Mouse (Mus musculus): ENCODE results near the gene Gm4737. TPM values are rescaled to one million over a fixed set of nuclear protein-coding genes. Genes with fewer than 3 reads are reported as not detected.

Gene Gm4737
- polyA plus RNA-seq, 1 experiment from 2014 or later: 2.7 TPM

DNA sequence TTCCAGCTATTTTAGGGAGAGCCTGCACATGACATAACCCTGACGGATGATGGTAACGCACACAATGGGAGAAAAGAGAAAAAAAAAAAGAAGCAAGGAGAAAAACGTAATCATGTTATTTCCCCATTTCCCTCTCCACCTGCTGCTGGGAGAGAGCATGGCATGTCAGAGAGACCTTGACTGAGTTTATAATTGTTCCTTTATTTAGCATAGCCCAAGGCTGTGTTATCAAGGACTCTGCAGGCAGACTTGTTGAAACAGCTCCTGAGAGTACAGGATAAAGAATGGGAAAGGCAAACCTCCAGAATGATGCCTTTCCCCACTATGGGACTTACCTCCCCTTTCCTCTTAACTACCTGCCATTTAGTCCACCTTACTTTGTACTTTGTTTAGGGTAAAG, 7.9 kb downstream of the Gm4737 start:
- Histone ChIP-seq H3K4me3 (ENCODE audit: low read depth, low read length) (no peak overlapping the region), H3K36me3 (ENCODE audit: control insufficient read depth, insufficient read depth, low read length) (no peaks in the 10 kb centered on the region), H3K27ac (ENCODE audit: low read depth, low read length) (no peak overlapping the region), H3K4me2 (no peak overlapping the region), H3K9me3 (ENCODE audit: control insufficient read depth, low read length) (no peaks in the 10 kb centered on the region), H3K9ac (ENCODE audit: low read length) (no peak overlapping the region), H3K27me3 (ENCODE audit: control insufficient read depth, insufficient read depth, low read length) (no peaks in the 10 kb centered on the region), H3K4me1 (ENCODE audit: control insufficient read depth, insufficient read depth, low read length) (no peaks in the 10 kb centered on the region)
- DNase-seq (ENCODE audit: low spot score, missing footprints): no peak
- no peak for ATAC-seq (ENCODE audit: low FRiP score)
- WGBS: 90% methylated on average over 3 of the region's 3 CpGs

DNA sequence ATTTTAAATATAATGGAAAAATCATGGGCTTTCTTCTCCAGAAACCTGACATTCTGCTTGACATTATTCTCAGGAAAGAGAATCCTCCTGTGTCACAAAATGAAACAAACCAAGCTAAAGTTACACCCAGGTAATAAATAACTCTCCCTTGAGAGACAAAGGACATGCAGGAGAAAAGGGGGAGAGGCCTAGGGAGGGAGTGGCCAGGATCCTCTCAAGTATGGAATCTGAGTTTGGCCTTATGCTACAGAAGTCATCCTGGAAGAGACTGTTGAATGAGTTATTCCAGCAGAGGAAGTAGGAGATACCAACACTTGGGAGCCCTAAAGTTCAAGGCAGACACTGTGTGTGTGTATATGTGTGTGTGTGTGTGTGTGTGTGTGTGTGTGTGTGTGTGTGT, 32.6 kb downstream of the Gm4737 start:
- Histone ChIP-seq H3K9ac (ENCODE audit: low read length) (no peak overlapping the region), H3K4me3 (ENCODE audit: low read depth, low read length) (no peak overlapping the region), H3K4me2 (no peak overlapping the region), H3K36me3 (ENCODE audit: control insufficient read depth, insufficient read depth, low read length) (no peaks in the 10 kb centered on the region), H3K27ac (ENCODE audit: low read depth, low read length) (no peak overlapping the region), H3K9me3 (ENCODE audit: control insufficient read depth, low read length) (no peaks in the 10 kb centered on the region), H3K27me3 (ENCODE audit: control insufficient read depth, insufficient read depth, low read length) (no peaks in the 10 kb centered on the region), H3K4me1 (ENCODE audit: control insufficient read depth, insufficient read depth, low read length) (no peaks in the 10 kb centered on the region)
- DNase-seq (ENCODE audit: low spot score, missing footprints): no peak
- no peak for ATAC-seq (ENCODE audit: low FRiP score)

DNA sequence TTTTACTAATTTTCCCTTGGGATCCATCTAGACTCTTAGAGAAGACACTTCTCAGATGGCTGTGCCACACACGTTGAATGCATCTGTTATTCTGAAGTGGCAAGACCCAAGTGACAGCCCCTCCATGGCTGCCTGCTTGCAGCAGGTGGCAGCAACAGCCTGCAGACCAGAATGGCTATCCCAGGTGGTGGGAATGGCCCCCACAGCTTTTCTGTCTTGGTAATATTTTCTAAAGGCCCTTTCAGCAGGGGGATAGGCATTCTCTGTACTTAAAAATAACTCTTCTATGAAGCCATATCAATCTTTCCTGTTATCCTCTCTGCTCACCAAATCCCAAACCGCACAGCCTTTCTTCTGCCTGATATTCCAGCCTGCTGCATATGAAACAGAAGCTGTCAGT, 33.5 kb downstream of the Gm4737 start:
- 0 out of 2 replicates have a peak, but pooled peaks have one; percentile 50 for ATAC-seq (ENCODE audit: low FRiP score)
- H3K36me3 ChIP-seq (ENCODE audit: control insufficient read depth, insufficient read depth, low read length): no peaks in the 10 kb centered on the region
- 61% methylated on average over 2 of the region's 2 CpGs for WGBS

DNA sequence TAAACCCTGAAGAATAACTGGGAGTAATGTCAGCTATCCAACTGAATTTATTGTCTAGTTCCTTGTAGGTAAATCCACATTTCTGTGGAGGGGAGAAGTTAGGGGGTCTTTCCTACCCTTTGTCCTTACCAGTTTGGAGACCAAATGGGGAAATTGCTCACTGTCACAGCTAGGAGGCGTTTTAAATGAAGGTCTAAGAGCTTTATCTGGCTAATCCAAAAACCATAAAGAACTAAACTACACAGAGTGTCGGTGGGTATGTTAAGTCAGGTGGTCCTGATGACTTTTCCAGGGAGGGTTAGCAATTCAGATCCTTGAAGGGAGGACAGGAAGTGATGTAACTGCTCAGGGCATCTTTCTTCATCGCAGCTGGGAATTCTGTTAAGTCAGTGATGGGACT, 34.3 kb downstream of the Gm4737 start:
- no peaks in the 10 kb centered on the region for H3K27me3 ChIP-seq (ENCODE audit: control insufficient read depth, insufficient read depth, low read length)
- no peak overlapping the region for H3K9ac ChIP-seq (ENCODE audit: low read length)
- no peaks in the 10 kb centered on the region for H3K36me3 ChIP-seq (ENCODE audit: control insufficient read depth, insufficient read depth, low read length)
- no peak for DNase-seq (ENCODE audit: low spot score, missing footprints)
- no peaks in the 10 kb centered on the region for H3K4me1 ChIP-seq (ENCODE audit: control insufficient read depth, insufficient read depth, low read length)
- no peak for ATAC-seq (ENCODE audit: low FRiP score)
- H3K4me3 ChIP-seq (ENCODE audit: low read depth, low read length): no peak overlapping the region
- H3K4me2 ChIP-seq: no peak overlapping the region
- H3K9me3 ChIP-seq (ENCODE audit: control insufficient read depth, low read length): no peaks in the 10 kb centered on the region
- WGBS: 66% methylated on average over 3 of the region's 3 CpGs
- no peak overlapping the region for H3K27ac ChIP-seq (ENCODE audit: low read depth, low read length)

More for the DNA sequence above, 33.5 kb downstream of the Gm4737 start:
- Histone ChIP-seq H3K4me1 (ENCODE audit: control insufficient read depth, insufficient read depth, low read length) (no peaks in the 10 kb centered on the region), H3K4me2 (no peak overlapping the region), H3K9ac (ENCODE audit: low read length) (no peak overlapping the region), H3K4me3 (ENCODE audit: low read depth, low read length) (no peak overlapping the region), H3K27me3 (ENCODE audit: control insufficient read depth, insufficient read depth, low read length) (no peaks in the 10 kb centered on the region), H3K9me3 (ENCODE audit: control insufficient read depth, low read length) (no peaks in the 10 kb centered on the region), H3K27ac (ENCODE audit: low read depth, low read length) (no peak overlapping the region)
- DNase-seq (ENCODE audit: low spot score, missing footprints): no peak

DNA sequence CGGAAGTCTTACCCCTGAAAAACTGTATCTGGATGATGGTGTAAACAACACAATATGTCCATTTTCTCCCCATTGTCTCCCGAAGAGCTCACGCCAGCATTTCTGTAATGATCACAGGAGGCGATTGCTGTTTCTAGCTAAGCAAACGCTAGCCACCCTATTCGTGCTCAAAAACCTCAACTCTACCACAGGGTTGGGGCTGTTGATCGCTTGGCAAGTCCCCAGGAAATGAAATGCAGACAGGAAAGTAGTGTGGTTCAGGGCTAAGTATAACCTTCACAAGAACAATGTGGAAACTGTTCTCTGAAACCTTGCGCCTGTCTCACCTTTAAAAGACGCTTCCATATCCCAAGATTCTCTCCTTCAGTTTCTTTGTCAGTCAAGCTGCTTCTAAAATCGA, 34.9 kb downstream of the Gm4737 start, which contains the start of gene Cd96:
Cd96 (minus strand) TSS at position 232 of the 400 bp plus-strand sequence.
- no peak for DNase-seq (ENCODE audit: low spot score, missing footprints)
- no peaks in the 10 kb centered on the region for H3K36me3 ChIP-seq (ENCODE audit: control insufficient read depth, insufficient read depth, low read length)
- H3K27ac ChIP-seq (ENCODE audit: low read depth, low read length): no peak within 1 kb of the TSS
- 82% methylated on average over 10 of the region's 10 CpGs for WGBS
- H3K27me3 ChIP-seq (ENCODE audit: control insufficient read depth, insufficient read depth, low read length): no peaks in the 10 kb centered on the region
- H3K9ac ChIP-seq (ENCODE audit: low read length): no peak within 1 kb of the TSS
- H3K4me2 ChIP-seq: no peak within 1 kb of the TSS
- H3K4me3 ChIP-seq (ENCODE audit: low read depth, low read length): no peak within 1 kb of the TSS
- no peaks in the 10 kb centered on the region for H3K4me1 ChIP-seq (ENCODE audit: control insufficient read depth, insufficient read depth, low read length)
- H3K9me3 ChIP-seq (ENCODE audit: control insufficient read depth, low read length): no peaks in the 10 kb centered on the region
- ATAC-seq (ENCODE audit: low FRiP score): no peak

DNA sequence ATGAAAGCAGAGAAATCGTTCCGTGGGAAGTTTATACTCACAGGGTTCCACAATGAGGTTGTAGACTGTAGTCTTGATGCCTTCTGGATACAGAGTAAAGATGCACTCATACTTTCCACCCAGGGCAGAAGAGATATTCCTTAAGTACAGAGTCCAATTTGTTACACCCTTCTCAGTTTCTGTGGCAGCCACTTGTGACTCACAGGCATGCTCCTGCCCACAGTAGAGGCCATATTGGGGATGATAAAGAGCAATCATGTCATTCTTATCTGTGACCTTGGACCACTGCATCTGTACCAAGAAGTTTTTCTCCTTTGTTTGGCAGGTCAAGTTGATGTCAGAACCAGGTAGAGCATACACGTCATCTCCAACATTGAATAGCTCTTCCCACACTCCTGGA, 37.2 kb downstream of the Gm4737 start:
- no peaks in the 10 kb centered on the region for H3K27me3 ChIP-seq (ENCODE audit: control insufficient read depth, insufficient read depth, low read length)
- no peaks in the 10 kb centered on the region for H3K4me1 ChIP-seq (ENCODE audit: control insufficient read depth, insufficient read depth, low read length)
- H3K36me3 ChIP-seq (ENCODE audit: control insufficient read depth, insufficient read depth, low read length): no peaks in the 10 kb centered on the region
- H3K4me3 ChIP-seq (ENCODE audit: low read depth, low read length): no peak overlapping the region
- H3K9me3 ChIP-seq (ENCODE audit: control insufficient read depth, low read length): no peaks in the 10 kb centered on the region
- H3K9ac ChIP-seq (ENCODE audit: low read length): no peak overlapping the region
- ATAC-seq (ENCODE audit: low FRiP score) (no peak), DNase-seq (ENCODE audit: low spot score, missing footprints) (no peak)
- no peak overlapping the region for H3K4me2 ChIP-seq
- no peak overlapping the region for H3K27ac ChIP-seq (ENCODE audit: low read depth, low read length)
- whole genome bisulfite sequencing: 90% methylated on average over 3 of the region's 3 CpGs

DNA sequence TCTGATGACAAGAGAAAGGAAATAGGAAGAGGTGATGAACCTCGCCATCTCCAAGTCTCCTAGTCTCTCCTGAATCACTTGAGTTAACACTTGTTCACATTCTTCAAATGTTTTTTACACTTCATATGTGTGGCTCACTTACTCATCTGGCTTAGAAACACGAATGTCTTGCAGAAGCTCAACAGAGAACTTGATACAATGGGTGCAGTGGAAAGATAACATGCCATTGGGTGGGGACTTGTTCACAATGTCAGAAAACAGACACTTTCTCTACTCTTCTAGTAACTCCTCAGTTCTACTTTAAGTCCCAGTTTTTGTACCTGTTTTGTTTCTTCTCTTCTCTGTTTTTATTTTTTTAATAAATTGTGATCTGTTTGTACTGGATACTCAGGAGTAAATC, 40.1 kb downstream of the Gm4737 start:
- no peaks in the 10 kb centered on the region for H3K27me3 ChIP-seq (ENCODE audit: control insufficient read depth, insufficient read depth, low read length)
- no peaks in the 10 kb centered on the region for H3K36me3 ChIP-seq (ENCODE audit: control insufficient read depth, insufficient read depth, low read length)
- 79% methylated on average over 2 of the region's 2 CpGs for WGBS
- no peak overlapping the region for H3K4me3 ChIP-seq (ENCODE audit: low read depth, low read length)
- no peaks in the 10 kb centered on the region for H3K4me1 ChIP-seq (ENCODE audit: control insufficient read depth, insufficient read depth, low read length)
- DNase-seq (ENCODE audit: low spot score, missing footprints) (no peak), ATAC-seq (ENCODE audit: low FRiP score) (no peak)
- H3K9ac ChIP-seq (ENCODE audit: low read length): no peak overlapping the region
- H3K4me2 ChIP-seq: no peak overlapping the region
- no peak overlapping the region for H3K27ac ChIP-seq (ENCODE audit: low read depth, low read length)
- H3K9me3 ChIP-seq (ENCODE audit: control insufficient read depth, low read length): no peaks in the 10 kb centered on the region

DNA sequence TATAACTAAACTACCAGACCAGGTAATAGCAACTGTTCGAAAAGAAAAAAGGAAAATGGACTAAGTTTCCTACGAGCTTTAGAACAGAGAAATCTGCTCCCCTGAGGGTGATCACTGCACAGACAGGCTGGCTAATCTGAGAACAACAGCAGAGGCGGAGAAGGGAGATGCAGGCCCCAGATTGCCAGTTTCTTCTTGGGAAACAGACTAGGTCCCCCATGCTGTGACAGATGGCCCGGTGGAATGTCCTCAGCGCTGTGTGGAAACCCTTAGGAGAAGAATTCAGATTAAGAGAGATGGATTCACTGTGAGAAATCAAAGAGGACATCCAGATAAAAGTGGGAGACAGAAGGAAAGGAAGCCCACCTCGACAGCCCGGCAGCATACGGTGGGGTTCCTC, 45.3 kb downstream of the Gm4737 start:
- Histone ChIP-seq H3K9me3 (ENCODE audit: control insufficient read depth, low read length) (no peaks in the 10 kb centered on the region), H3K4me2 (no peak overlapping the region), H3K4me3 (ENCODE audit: low read depth, low read length) (no peak overlapping the region), H3K36me3 (ENCODE audit: control insufficient read depth, insufficient read depth, low read length) (no peaks in the 10 kb centered on the region), H3K27ac (ENCODE audit: low read depth, low read length) (no peak overlapping the region), H3K27me3 (ENCODE audit: control insufficient read depth, insufficient read depth, low read length) (no peaks in the 10 kb centered on the region), H3K9ac (ENCODE audit: low read length) (no peak overlapping the region), H3K4me1 (ENCODE audit: control insufficient read depth, insufficient read depth, low read length) (no peaks in the 10 kb centered on the region)
- DNase-seq (ENCODE audit: low spot score, missing footprints) (no peak), ATAC-seq (ENCODE audit: low FRiP score) (no peak)
- 41% methylated on average over 8 of the region's 8 CpGs for WGBS

DNA sequence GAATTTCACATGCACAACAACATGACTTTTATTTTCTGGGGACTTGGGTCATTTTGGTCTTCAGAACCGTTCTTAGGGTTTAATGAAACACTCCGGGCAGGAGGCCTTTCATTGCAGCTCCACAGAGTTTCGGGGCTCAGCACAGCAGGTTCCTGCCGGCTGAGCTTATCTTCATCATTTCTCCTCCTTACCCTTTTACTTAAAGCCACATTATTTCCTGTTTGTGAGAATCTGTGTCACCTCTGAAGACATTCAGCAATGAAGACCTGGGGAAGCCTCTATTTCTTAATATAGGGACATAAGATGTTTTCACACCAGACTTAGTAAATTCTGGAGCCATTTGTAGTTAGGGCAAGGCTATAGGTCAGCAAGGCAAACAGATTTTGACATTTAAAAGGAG, 47.4 kb downstream of the Gm4737 start:
- no peaks in the 10 kb centered on the region for H3K27me3 ChIP-seq (ENCODE audit: control insufficient read depth, insufficient read depth, low read length)
- no peak for DNase-seq (ENCODE audit: low spot score, missing footprints)
- WGBS: 62% methylated on average over 4 of the region's 4 CpGs

DNA sequence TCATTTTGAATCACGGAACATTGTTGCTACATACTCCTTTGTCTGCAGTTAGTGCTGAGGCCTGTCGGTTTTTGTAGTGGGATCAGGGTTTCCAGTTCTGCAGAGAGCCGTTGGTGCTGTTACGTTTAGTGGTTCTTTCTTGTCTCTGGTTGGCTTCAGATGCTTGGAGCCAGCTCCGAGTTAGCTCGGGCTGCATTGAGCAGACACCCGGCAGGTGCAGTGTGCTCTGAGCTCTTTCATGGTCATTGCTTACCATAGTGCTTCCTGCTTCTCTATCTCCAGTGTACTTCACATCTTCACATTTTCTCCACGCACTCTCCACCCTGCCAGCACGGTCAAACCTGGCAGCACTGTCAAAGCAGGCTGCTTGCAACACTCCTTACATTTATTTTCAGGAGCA, 50.4 kb downstream of the Gm4737 start:
- DNase-seq (ENCODE audit: low spot score, missing footprints) (no peak), ATAC-seq (ENCODE audit: low FRiP score) (no peak)
- 83% methylated on average over 9 of the region's 9 CpGs for WGBS
- H3K9me3 ChIP-seq (ENCODE audit: control insufficient read depth, low read length): no peaks in the 10 kb centered on the region
- no peak overlapping the region for H3K4me2 ChIP-seq
- H3K4me3 ChIP-seq (ENCODE audit: low read depth, low read length): no peak overlapping the region
- no peaks in the 10 kb centered on the region for H3K4me1 ChIP-seq (ENCODE audit: control insufficient read depth, insufficient read depth, low read length)
- no peak overlapping the region for H3K27ac ChIP-seq (ENCODE audit: low read depth, low read length)
- H3K27me3 ChIP-seq (ENCODE audit: control insufficient read depth, insufficient read depth, low read length): no peaks in the 10 kb centered on the region
- H3K36me3 ChIP-seq (ENCODE audit: control insufficient read depth, insufficient read depth, low read length): no peaks in the 10 kb centered on the region
- H3K9ac ChIP-seq (ENCODE audit: low read length): no peak overlapping the region

More for the DNA sequence above, 47.4 kb downstream of the Gm4737 start:
- no peaks in the 10 kb centered on the region for H3K9me3 ChIP-seq (ENCODE audit: control insufficient read depth, low read length)
- ATAC-seq (ENCODE audit: low FRiP score): no peak
- H3K4me3 ChIP-seq (ENCODE audit: low read depth, low read length): no peak overlapping the region
- no peaks in the 10 kb centered on the region for H3K4me1 ChIP-seq (ENCODE audit: control insufficient read depth, insufficient read depth, low read length)
- no peak overlapping the region for H3K4me2 ChIP-seq
- no peaks in the 10 kb centered on the region for H3K36me3 ChIP-seq (ENCODE audit: control insufficient read depth, insufficient read depth, low read length)
- no peak overlapping the region for H3K9ac ChIP-seq (ENCODE audit: low read length)
- H3K27ac ChIP-seq (ENCODE audit: low read depth, low read length): no peak overlapping the region

Measured in midbrain, embryonic 11.5 days (tissue).